ENCODE assay signal across 16 mouse cellular contexts in the genomic region with DNA sequence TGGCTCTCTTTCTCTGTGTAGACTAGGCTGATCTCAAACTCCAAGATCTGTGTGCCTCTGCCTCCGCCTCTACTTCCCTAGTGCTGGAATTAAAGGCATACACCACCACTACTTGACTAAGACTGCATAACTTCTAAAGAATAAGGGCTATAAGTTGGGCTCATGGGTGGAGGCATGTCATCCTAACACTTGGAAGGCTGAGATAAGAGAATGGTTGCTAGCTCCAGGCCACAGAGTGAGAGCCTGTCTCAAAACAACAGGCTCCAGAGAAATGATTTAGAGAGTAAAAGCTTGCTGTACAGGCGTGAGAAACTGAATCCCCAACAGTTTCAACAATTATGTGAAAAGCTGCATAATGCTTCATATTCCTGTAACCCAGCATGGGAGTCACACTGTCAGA. TPM values are rescaled to one million over a fixed set of nuclear protein-coding genes. Genes with fewer than 3 reads are reported as not detected.
A peak's percentile ranks its signal among the peaks of the same experiment; 100 is the strongest.
DNase-seq lines count a peak whose midpoint lies in the region; ATAC-seq and TF ChIP-seq lines count a peak whose summit lies in the region.
"Had no signal": no experiment of that assay in that cellular context is flagged by ENCODE, and none has a peak within 500 bp of the region (broad histone marks: within the 10 kb centered on the region; RNA-seq: fewer than 3 reads in every experiment).

No protein-coding gene starts in this region.

- peaks cover 7% of the 10 kb centered on the region; the same call in 1 of the 2 replicates for H3K36me3 ChIP-seq in heart, embryonic 16.5 days (ENCODE audit: control insufficient read depth, insufficient read depth)
- no peaks in the 10 kb centered on the region for H3K36me3 ChIP-seq in midbrain, embryonic 16.5 days (ENCODE audit: control insufficient read depth, insufficient read depth, low read length)

- H3K4me1 ChIP-seq in heart, embryonic 16.5 days (ENCODE audit: control insufficient read depth, insufficient read depth, low read length) = peaks cover 28% of the 10 kb centered on the region
- 0 out of 2 replicates have a peak, but pooled peaks cover 3% of the 10 kb centered on the region for H3K4me1 ChIP-seq in midbrain, embryonic 16.5 days (ENCODE audit: control insufficient read depth, insufficient read depth, low read length)

- DNase-seq in gastrocnemius, adult 2 months = no peak
- DNase-seq in gastrocnemius, adult 8-10 months (ENCODE audit: low spot score in 2 of 2) = no peak
- DNase-seq in heart, postnatal 25 days (ENCODE audit: low spot score) = no peak
- DNase-seq in liver = peak; percentile 63
- DNase-seq in cerebellum, adult 9-11 months = no peak
- DNase-seq: adrenal gland, postnatal 25 days; cerebellum, postnatal 10 days; gastrocnemius, postnatal 10 days; kidney, adult 9 months; kidney, postnatal 4 days; thymus, adult 18-20 months had no signal

- H3K9me3 ChIP-seq in heart, embryonic 16.5 days (replicated peaks; ENCODE audit: control insufficient read depth, low read length) = no peaks in the 10 kb centered on the region
- no peaks in the 10 kb centered on the region for H3K9me3 ChIP-seq in midbrain, embryonic 16.5 days (replicated peaks; ENCODE audit: control insufficient read depth, low read length, poor library complexity, severe bottlenecking)
- H3K9me3 ChIP-seq: limb, embryonic 13.5 days had no signal

- no peak overlapping the region for H3K4me3 ChIP-seq in gastrocnemius, adult 2 months
- no peak overlapping the region for H3K4me3 ChIP-seq in heart, embryonic 16.5 days (ENCODE audit: low read length)
- no peak overlapping the region for H3K4me3 ChIP-seq in midbrain, embryonic 16.5 days (ENCODE audit: low read depth, low read length)
- H3K4me3 ChIP-seq: limb, embryonic 13.5 days had no signal

- TF ChIP-seq CTCF in gastrocnemius, adult 2 months (IDR thresholded peaks at IDR 0.05) = no peak

- WGBS in heart, embryonic 16.5 days = 56% methylated on average over 2 of the region's 2 CpGs
- 94% methylated on average over 2 of the region's 2 CpGs for WGBS in midbrain, embryonic 16.5 days

- H3K4me2 ChIP-seq in heart, embryonic 16.5 days (ENCODE audit: low read depth, low read length) = no peak overlapping the region
- no peak overlapping the region for H3K4me2 ChIP-seq in midbrain, embryonic 16.5 days (ENCODE audit: low read length)
- H3K4me2 ChIP-seq: limb, embryonic 13.5 days had no signal

- intact Hi-C loops in gastrocnemius, adult 2 months (cut with DNase I) = loop anchor here (5.0 kb wide), 1 partner anchor 42 kb away; a partner anchor contains a TSS
- intact Hi-C loops in heart, postnatal 25 days (cut with DNase I) = loop anchor here (2.0 kb wide), 1 partner anchor 41 kb away; a partner anchor contains a TSS

- H3K27me3 ChIP-seq in heart, embryonic 16.5 days (ENCODE audit: control insufficient read depth, insufficient read depth, low read length) = no peaks in the 10 kb centered on the region
- H3K27me3 ChIP-seq in midbrain, embryonic 16.5 days (ENCODE audit: control insufficient read depth, insufficient read depth, low read depth, low read length) = no peaks in the 10 kb centered on the region
- H3K27me3 ChIP-seq: limb, embryonic 13.5 days had no signal

- ATAC-seq in heart, embryonic 16.5 days (replicated peaks; ENCODE audit: extremely low read depth, insufficient read depth, low FRiP score) = no peak
- peak; percentile 68 for ATAC-seq in megakaryocyte progenitor cell, adult 5-6 weeks (replicated peaks; ENCODE audit: poor library complexity)
- ATAC-seq in midbrain, embryonic 16.5 days = no peak
- ATAC-seq: inflammation-experienced regulatory T-cells, adult 6 months had no signal

- H3K9ac ChIP-seq in heart, embryonic 16.5 days (ENCODE audit: low read length) = peak overlapping the region; percentile 49
- no peak overlapping the region for H3K9ac ChIP-seq in midbrain, embryonic 16.5 days (ENCODE audit: low read depth, low read length)
- H3K9ac ChIP-seq: limb, embryonic 13.5 days had no signal

- H3K27ac ChIP-seq in gastrocnemius, adult 2 months = peak overlapping the region; percentile 83
- peak overlapping the region; percentile 84 for H3K27ac ChIP-seq in heart, embryonic 16.5 days (ENCODE audit: low read length)
- H3K27ac ChIP-seq in midbrain, embryonic 16.5 days (ENCODE audit: low read length) = no peak overlapping the region
- H3K27ac ChIP-seq: limb, embryonic 13.5 days had no signal

RNA-seq across cellular contexts. Expression of a gene that starts 41.2 kb away (rescaled TPM):
- total RNA-seq in gastrocnemius, adult 2 months (2021) = 1 to 10 TPM; 5.5 to 7.9 TPM
- total RNA-seq in gastrocnemius, adult 8-10 months (2022) = 1 to 10 TPM; 2.4 to 5.5 (median 4.0) TPM
- 125 and 130 TPM in 2 replicates for polyA plus RNA-seq in heart, embryonic 16.5 days (2015; fragmentation: Nextera tagmentation; extraction: Ambion mirVana)
- 10 to 100 TPM; 31.6 to 36.1 TPM for total RNA-seq in heart, postnatal 25 days (2021)
- 24.9 and 25.4 TPM in 2 replicates for total RNA-seq in megakaryocyte progenitor cell, adult 5-6 weeks (2015)
- 62.8 and 66.7 TPM in 2 replicates for total RNA-seq in megakaryocyte progenitor cell, adult 5-6 weeks (2017)
- polyA plus RNA-seq in midbrain, embryonic 16.5 days (2015; fragmentation: Nextera tagmentation; extraction: Ambion mirVana) = 65.7 and 67.9 TPM in 2 replicates

RNA-seq across cellular contexts. Expression of a gene that starts 41.4 kb away (rescaled TPM):
- total RNA-seq in gastrocnemius, adult 2 months (2021) = 1 to 10 TPM; 6.1 to 9.3 TPM
- total RNA-seq in gastrocnemius, adult 8-10 months (2022) = 1 to 10 TPM; 6.2 to 8.6 (median 7.8) TPM
- polyA plus RNA-seq in heart, embryonic 16.5 days (2015; fragmentation: Nextera tagmentation; extraction: Ambion mirVana) = 12.6 and 16.6 TPM in 2 replicates
- 10 to 100 TPM; 26.2 to 28.6 TPM for total RNA-seq in heart, postnatal 25 days (2021)
- 29.4 and 30.4 TPM in 2 replicates for total RNA-seq in megakaryocyte progenitor cell, adult 5-6 weeks (2015)
- total RNA-seq in megakaryocyte progenitor cell, adult 5-6 weeks (2017) = 37.6 and 48.7 TPM in 2 replicates
- 15.5 and 17.2 TPM in 2 replicates for polyA plus RNA-seq in midbrain, embryonic 16.5 days (2015; fragmentation: Nextera tagmentation; extraction: Ambion mirVana)

RNA-seq across cellular contexts. Expression of a gene that starts 52.7 kb away (rescaled TPM):
- 100 to 1,000 TPM in 1 of 2 experiments, 10 to 100 TPM in 1; 79.7 to 104 TPM for total RNA-seq in gastrocnemius, adult 2 months (2021)
- 100 to 1,000 TPM in 2 of 4 experiments, 10 to 100 TPM in 2; 90.5 to 106 (median 100) TPM for total RNA-seq in gastrocnemius, adult 8-10 months (2022)
- 77.2 and 82.0 TPM in 2 replicates for polyA plus RNA-seq in heart, embryonic 16.5 days (2015; fragmentation: Nextera tagmentation; extraction: Ambion mirVana)
- total RNA-seq in heart, postnatal 25 days (2021) = 100 to 1,000 TPM; 116 to 128 TPM
- 107 and 116 TPM in 2 replicates for total RNA-seq in megakaryocyte progenitor cell, adult 5-6 weeks (2015)
- 153 and 165 TPM in 2 replicates for total RNA-seq in megakaryocyte progenitor cell, adult 5-6 weeks (2017)
- polyA plus RNA-seq in midbrain, embryonic 16.5 days (2015; fragmentation: Nextera tagmentation; extraction: Ambion mirVana) = 117 and 123 TPM in 2 replicates

RNA-seq across cellular contexts. Expression of a gene that starts 57.1 kb away (rescaled TPM):
- 1 to 10 TPM; 6.0 to 8.4 TPM for total RNA-seq in gastrocnemius, adult 2 months (2021)
- 1 to 10 TPM; 5.0 to 6.0 (median 5.8) TPM for total RNA-seq in gastrocnemius, adult 8-10 months (2022)
- polyA plus RNA-seq in heart, embryonic 16.5 days (2015; fragmentation: Nextera tagmentation; extraction: Ambion mirVana) = 5.7 and 6.2 TPM in 2 replicates
- total RNA-seq in heart, postnatal 25 days (2021) = 10 to 100 TPM; 13.2 to 14.3 TPM
- total RNA-seq in megakaryocyte progenitor cell, adult 5-6 weeks (2015) = 6.3 and 8.0 TPM in 2 replicates
- 11.1 and 11.7 TPM in 2 replicates for total RNA-seq in megakaryocyte progenitor cell, adult 5-6 weeks (2017)
- polyA plus RNA-seq in midbrain, embryonic 16.5 days (2015; fragmentation: Nextera tagmentation; extraction: Ambion mirVana) = 5.1 and 5.3 TPM in 2 replicates
